Mouse (Mus musculus): ENCODE results near the gene Il20rb.

Il20rb gene

GRCm38 (mm10) chr9:100483318-100483717 lies 3.3 kb downstream of the Il20rb start:
- no peak for TF ChIP-seq GATA4 (IDR thresholded peaks at IDR 0.05; ENCODE audit: insufficient replicate concordance, low read length)

- no peak for TF ChIP-seq GATA4 (IDR thresholded peaks at IDR 0.05; ENCODE audit: insufficient replicate concordance, low read length)
Measured at GRCm38 (mm10) chr9:100481626-100482025, 5.0 kb downstream of the Il20rb start.

- TF ChIP-seq GATA4 (IDR thresholded peaks at IDR 0.05; ENCODE audit: insufficient replicate concordance, low read length): no peak
Measured at GRCm38 (mm10) chr9:100474056-100474455, 12.5 kb downstream of the Il20rb start.

GRCm38 (mm10) chr9:100473361-100473760 lies 13.2 kb downstream of the Il20rb start:
- no peak for TF ChIP-seq GATA4 (IDR thresholded peaks at IDR 0.05; ENCODE audit: insufficient replicate concordance, low read length)

- TF ChIP-seq GATA4 (IDR thresholded peaks at IDR 0.05; ENCODE audit: insufficient replicate concordance, low read length): no peak
Measured at GRCm38 (mm10) chr9:100472931-100473330, 13.7 kb downstream of the Il20rb start.

GRCm38 (mm10) chr9:100471605-100471953 lies 15.0 kb downstream of the Il20rb start:
- no peak for TF ChIP-seq GATA4 (IDR thresholded peaks at IDR 0.05; ENCODE audit: insufficient replicate concordance, low read length)

GRCm38 (mm10) chr9:100470936-100471604 lies 15.5 kb downstream of the Il20rb start:
- TF ChIP-seq GATA4 (IDR thresholded peaks at IDR 0.05; ENCODE audit: insufficient replicate concordance, low read length): no peak

GRCm38 (mm10) chr9:100470228-100470627 lies 16.4 kb downstream of the Il20rb start:
- TF ChIP-seq GATA4 (IDR thresholded peaks at IDR 0.05; ENCODE audit: insufficient replicate concordance, low read length): no peak

- no peak for TF ChIP-seq GATA4 (IDR thresholded peaks at IDR 0.05; ENCODE audit: insufficient replicate concordance, low read length)
Measured at GRCm38 (mm10) chr9:100469681-100470080, 16.9 kb downstream of the Il20rb start.

- TF ChIP-seq GATA4 (IDR thresholded peaks at IDR 0.05; ENCODE audit: insufficient replicate concordance, low read length): no peak
Measured at GRCm38 (mm10) chr9:100468151-100468550, 18.4 kb downstream of the Il20rb start.

- no peak for TF ChIP-seq GATA4 (IDR thresholded peaks at IDR 0.05; ENCODE audit: insufficient replicate concordance, low read length)
Measured at GRCm38 (mm10) chr9:100467653-100468052, 18.9 kb downstream of the Il20rb start.

GRCm38 (mm10) chr9:100466743-100467142 lies 19.8 kb downstream of the Il20rb start:
- no peak for TF ChIP-seq GATA4 (IDR thresholded peaks at IDR 0.05; ENCODE audit: insufficient replicate concordance, low read length)

GRCm38 (mm10) chr9:100465988-100466387 lies 20.6 kb downstream of the Il20rb start:
- TF ChIP-seq GATA4 (IDR thresholded peaks at IDR 0.05; ENCODE audit: insufficient replicate concordance, low read length): no peak

GRCm38 (mm10) chr9:100465380-100465779 lies 21.2 kb downstream of the Il20rb start:
- no peak for TF ChIP-seq GATA4 (IDR thresholded peaks at IDR 0.05; ENCODE audit: insufficient replicate concordance, low read length)

GRCm38 (mm10) chr9:100463771-100464170 lies 22.8 kb downstream of the Il20rb start:
- no peak for TF ChIP-seq GATA4 (IDR thresholded peaks at IDR 0.05; ENCODE audit: insufficient replicate concordance, low read length)

GRCm38 (mm10) chr9:100462098-100462497 lies 24.5 kb downstream of the Il20rb start:
- no peak for TF ChIP-seq GATA4 (IDR thresholded peaks at IDR 0.05; ENCODE audit: insufficient replicate concordance, low read length)

GRCm38 (mm10) chr9:100461671-100462070 lies 24.9 kb downstream of the Il20rb start:
- TF ChIP-seq GATA4 (IDR thresholded peaks at IDR 0.05; ENCODE audit: insufficient replicate concordance, low read length): no peak

All from liver, adult (tissue).